Mouse (Mus musculus) hindbrain, embryonic 14.5 days (tissue): ENCODE measurements around the gene Lep. TPM values are rescaled to one million over a fixed set of nuclear protein-coding genes. Genes with fewer than 3 reads are reported as not detected.
A peak's percentile ranks its signal among the peaks of the same experiment; 100 is the strongest.

Experiments used
- ATAC-seq: fragments of 200-750 bp; cut with Nextera tagmentation; 2 replicates; pipeline ENCODE4 v1.8.0; 2017; ENCODE audit warnings: moderate number of reproducible peaks, mild to moderate bottlenecking, moderate TSS enrichment, moderate library complexity; ENCODE audit not compliant: low FRiP score
- DNase-seq: peaks from one replicate; pipeline ENCODE4 v3.0.0-alpha.2; 2015; ENCODE audit warnings: low spot score
- H3K27ac ChIP-seq: fragments of 300-500 bp; sonication (generic); 2 replicates; pipeline ENCODE4 v1.5.1; 2014; ENCODE audit warnings: mild to moderate bottlenecking, moderate library complexity
- H3K27me3 ChIP-seq: fragments of 300-500 bp; sonication (generic); 2 replicates; pipeline ENCODE4 v1.6.1; 2014; ENCODE audit warnings: mild to moderate bottlenecking, low read length, mixed read lengths; ENCODE audit not compliant: control insufficient read depth, insufficient read depth
- H3K36me3 ChIP-seq: fragments of 300-500 bp; sonication (generic); replicated peaks from 2 replicates; pipeline ENCODE4 v1.6.1; 2014; ENCODE audit not compliant: control insufficient read depth, insufficient read depth
- H3K4me1 ChIP-seq: fragments of 300-500 bp; sonication (generic); replicated peaks from 2 replicates; pipeline ENCODE4 v1.6.1; 2014; ENCODE audit warnings: antibody characterized with exemption, low read length, mixed read lengths; ENCODE audit not compliant: control insufficient read depth, insufficient read depth
- H3K4me2 ChIP-seq: fragments of 300-500 bp; sonication (generic); replicated peaks from 2 replicates; pipeline ENCODE4 v1.6.1; 2014; ENCODE audit warnings: mild to moderate bottlenecking, moderate library complexity
- H3K4me3 ChIP-seq: fragments of 300-500 bp; sonication (generic); replicated peaks from 2 replicates; pipeline ENCODE4 v1.5.1; 2014; ENCODE audit warnings: mild to moderate bottlenecking, low read length
- H3K9ac ChIP-seq: fragments of 300-500 bp; sonication (generic); 2 replicates; pipeline ENCODE4 v1.6.1; 2014
- H3K9me3 ChIP-seq: fragments of 300-500 bp; sonication (generic); 2 replicates; pipeline ENCODE4 v1.6.1; 2016; ENCODE audit warnings: low read length; ENCODE audit not compliant: control insufficient read depth
- WGBS: fragments of 180-500 bp; shearing (Covaris S2); extraction: QIAGEN DNeasy Blood & Tissue Kit; methylation state at CpG from one replicate; pipeline ENCODE4 v1.1.7; 2014; 5-methylcytosine and 5-hydroxymethylcytosine counted together
- microRNA-seq: library from miRNA; unstranded; fragments of <30 nt; microRNA quantifications from one replicate; pipeline ENCODE4, GENCODE M21; 2016
- polyA plus RNA-seq: library from polyadenylated mRNA; unstranded; fragments of >200 nt; fragmentation: Nextera tagmentation; extraction: Ambion mirVana; gene quantifications from 2 replicates; pipeline ENCODE4 v1.2.1, GENCODE M21; 2014

Lep gene
- polyA plus RNA-seq, 1 experiment from 2014 or later, result not detected

- Histone ChIP-seq H3K9me3 (no peaks in the 10 kb centered on the region), H3K4me1 (no peaks in the 10 kb centered on the region), H3K27ac (no peak overlapping the region), H3K36me3 (peaks cover 12% of the 10 kb centered on the region), H3K4me2 (no peak overlapping the region), H3K9ac (no peak overlapping the region), H3K27me3 (no peaks in the 10 kb centered on the region), H3K4me3 (no peak overlapping the region)
- no peak for DNase-seq
- WGBS, result 89% methylated on average over 13 of the region's 13 CpGs
- no peak for ATAC-seq
Observed at GRCm38 (mm10) chr6:29119990-29120389, 60.0 kb downstream of the Lep start.

Small RNA genes lying within 50 kb of the gene (microRNA-seq; reads per million reads assigned to microRNA genes)
- gene Mir129-1, result 93.8 reads per million, percentile 51 among the genes with 10 or more reads in this experiment

Other genes with a start within 250 kb of the Lep start
- gene Lrrc4, start 228.5 kb upstream of the Lep start, polyA plus RNA-seq, result 9.6 and 10.4 TPM in 2 replicates
- 42.7 and 43.0 TPM in 2 replicates for gene Rbm28, start 104.8 kb downstream of the Lep start, polyA plus RNA-seq
- 10.0 and 11.0 TPM in 2 replicates for gene Prrt4, start 119.4 kb downstream of the Lep start, polyA plus RNA-seq
- gene Impdh1, start 156.1 kb downstream of the Lep start, polyA plus RNA-seq, result 60.8 and 65.0 TPM in 2 replicates
- gene Hilpda, start 212.3 kb downstream of the Lep start, polyA plus RNA-seq, result 29.1 and 34.2 TPM in 2 replicates
- gene Fam71f2, start 219.4 kb downstream of the Lep start, polyA plus RNA-seq, result 0.23 and 0.54 TPM in 2 replicates